Mouse (Mus musculus) testis, adult 2 months (tissue): ENCODE measurements around the gene Vwc2.

Experiments used
- CTCF ChIP-seq: fragments of 200-500 bp; IDR thresholded peaks from 2 replicates; pipeline ENCODE4 v1.5.1; 2012; ENCODE audit warnings: low read depth, mild to moderate bottlenecking, inconsistent platforms, low read length, moderate library complexity; ENCODE audit not compliant: control insufficient read depth, insufficient read depth, insufficient replicate concordance
- POLR2A ChIP-seq: fragments of 200-500 bp; IDR thresholded peaks from 2 replicates; pipeline ENCODE4 v1.6.1; 2012; ENCODE audit warnings: low read depth, mild to moderate bottlenecking, inconsistent platforms, low read length, moderate library complexity; ENCODE audit not compliant: control insufficient read depth

- no peak for TF ChIP-seq CTCF
- TF ChIP-seq POLR2A, result no peak
These were observed 15.0 kb upstream of the Vwc2 start for GRCm38 (mm10) chr11:11099011-11099410.
